Mouse (Mus musculus) ovary, adult 18-20 months (tissue): ENCODE results near the gene Rps13.
"Not testable (repeated sequence)": the region's sequence is repeated elsewhere in the genome, so short reads cannot be mapped to it uniquely, and the experiment has no call there.

Source experiments
- DNase-seq: peaks from one replicate; pipeline ENCODE4 v3.0.0; 2022; ENCODE audit warnings: low spot score, mixed read lengths

Rps13 gene

DNA sequence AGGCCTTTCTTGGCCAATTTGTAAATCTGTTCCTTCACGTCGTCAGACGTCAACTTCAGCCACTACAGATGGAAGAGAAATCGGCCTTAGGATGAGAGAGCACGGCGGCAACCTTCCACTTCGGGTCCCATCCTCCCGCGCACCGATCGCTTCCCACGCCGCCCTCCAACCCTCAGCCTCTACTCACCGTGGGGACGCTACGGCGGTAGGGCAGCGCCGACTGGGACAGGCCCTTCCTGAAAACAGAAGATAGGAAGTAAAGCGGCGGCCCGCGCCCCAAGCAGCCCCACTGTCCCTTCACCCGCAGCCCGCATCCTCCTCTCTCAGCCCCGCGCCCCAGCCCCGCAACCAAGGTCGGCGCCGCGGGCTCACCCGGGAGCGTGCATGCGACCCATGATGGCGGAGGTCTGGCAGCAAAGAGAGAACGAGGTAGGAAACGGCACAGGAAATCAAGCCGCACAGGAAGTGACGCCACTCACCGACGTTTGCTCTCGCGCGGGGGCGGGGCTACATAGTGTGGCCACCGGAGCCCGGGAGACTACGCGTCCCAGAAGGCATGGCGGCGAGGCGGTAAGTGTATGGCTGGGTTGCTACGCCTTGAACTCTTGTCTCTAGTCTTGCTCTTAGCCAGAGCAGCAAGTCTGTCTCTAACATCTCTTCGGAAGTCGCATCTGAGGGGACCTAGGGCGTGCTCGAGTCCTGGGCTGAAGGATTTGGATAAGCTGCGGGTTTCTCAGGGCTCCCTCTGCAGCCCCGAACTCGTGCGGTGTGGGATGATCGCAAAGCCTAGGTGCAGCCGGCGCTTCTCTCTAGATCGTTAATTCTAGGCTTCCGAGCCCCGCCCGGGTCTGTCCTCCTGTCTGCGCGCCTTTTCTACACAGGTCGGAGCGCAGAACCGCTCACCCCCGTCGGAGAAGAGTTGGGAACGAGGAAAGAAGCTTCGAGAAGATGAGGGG lies at the start of gene Rps13:
TSS of gene Rps13 (minus strand) at position 483 of the 956 bp plus-strand sequence.
- DNase-seq, result peak; percentile 94

DNA sequence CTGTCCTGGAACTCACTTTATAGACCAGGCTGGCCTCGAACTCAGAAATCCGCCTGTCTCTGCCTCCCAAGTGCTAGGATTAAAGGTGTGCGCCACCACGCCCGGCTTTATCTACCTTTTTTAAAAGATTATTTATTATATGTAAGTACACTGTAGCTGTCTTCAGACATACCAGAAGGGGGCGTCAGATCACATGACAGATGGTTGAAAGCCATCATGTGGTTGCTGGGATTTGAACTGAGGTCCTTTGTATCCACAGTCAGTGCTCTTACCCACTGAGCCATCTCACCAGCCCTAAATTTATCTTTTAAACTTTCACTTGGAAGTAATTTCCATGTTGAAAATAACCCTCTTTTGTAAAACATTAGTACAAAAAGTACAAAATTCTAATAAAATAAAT lies 45.2 kb upstream of the Rps13 start:
- not testable (repeated sequence) for DNase-seq

DNA sequence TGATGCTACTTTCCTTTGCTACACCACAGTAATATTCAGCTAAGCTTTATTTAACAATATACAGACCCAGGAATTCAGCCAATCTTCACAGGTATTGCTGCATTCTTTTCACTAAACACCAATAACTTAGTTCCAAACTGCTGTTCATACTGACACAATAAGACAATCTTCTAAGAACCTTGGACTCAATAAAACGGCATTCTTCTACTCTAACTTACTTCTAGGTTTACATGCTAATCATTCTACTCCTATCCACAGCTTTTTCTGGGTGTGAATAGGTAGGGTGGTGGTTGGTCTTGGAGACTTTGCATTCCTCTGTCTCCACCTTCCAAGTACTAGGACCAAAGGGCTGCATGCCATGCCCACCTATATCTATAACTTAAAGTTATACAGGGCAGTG lies 40.3 kb upstream of the Rps13 start:
- DNase-seq, result no peak

DNA sequence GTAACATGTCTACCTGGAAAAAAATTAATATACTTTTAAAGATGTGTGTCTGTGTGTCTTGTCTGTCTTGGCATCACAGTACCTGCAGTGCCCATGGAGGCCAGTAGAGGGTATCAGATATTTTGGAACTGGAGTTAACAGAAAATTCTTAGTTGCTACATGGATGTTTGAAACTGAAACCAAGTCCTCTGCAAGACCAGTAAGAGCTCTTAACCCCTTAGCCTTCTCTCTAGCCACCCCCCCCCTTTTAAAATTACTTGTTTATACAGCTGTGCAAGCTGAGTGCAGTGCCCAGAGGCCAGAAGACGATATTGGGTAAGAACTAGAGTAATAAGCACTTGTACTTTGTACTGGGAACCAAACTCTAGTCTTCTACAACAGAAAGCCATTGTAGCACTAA lies 2.2 kb upstream of the Rps13 start:
- peak; percentile 7 for DNase-seq

DNA sequence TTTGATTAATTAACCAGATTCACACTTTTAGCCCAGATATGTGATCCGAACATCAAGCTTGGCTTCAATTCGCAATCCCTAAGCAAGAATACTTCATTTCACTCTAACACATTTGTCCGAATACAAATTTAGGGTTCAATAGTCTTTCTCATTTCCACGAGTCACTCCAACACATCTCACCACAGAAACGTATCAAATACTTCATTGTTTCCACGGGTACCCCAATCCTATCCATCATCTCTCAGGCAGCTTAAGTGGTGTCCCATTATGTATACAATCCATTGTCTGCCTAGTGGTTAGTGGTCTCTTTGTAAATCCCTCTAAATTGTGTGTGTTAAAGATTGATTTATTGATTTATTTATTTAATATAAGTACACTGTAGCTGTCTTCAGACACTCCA lies 1.1 kb upstream of the Rps13 start:
- no peak for DNase-seq

DNA sequence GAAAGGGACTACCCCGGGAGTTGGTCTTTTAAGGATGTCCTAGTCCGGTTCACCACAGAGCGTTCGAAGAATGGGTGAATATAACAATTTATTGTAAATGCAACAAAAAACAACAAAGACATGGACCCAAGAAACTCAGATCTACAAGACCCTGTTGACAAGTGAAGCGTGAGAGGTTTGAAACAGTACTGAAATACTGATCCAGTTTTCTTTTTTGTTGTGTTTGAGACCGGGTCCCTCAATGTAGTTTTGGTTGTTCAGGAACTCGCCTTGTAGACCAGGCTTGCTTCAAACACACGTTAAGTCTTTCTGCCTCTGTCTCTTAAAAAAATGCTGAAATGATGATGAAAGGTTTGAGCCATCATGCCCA lies 659 bp upstream of the Rps13 start:
- no peak for DNase-seq

DNA sequence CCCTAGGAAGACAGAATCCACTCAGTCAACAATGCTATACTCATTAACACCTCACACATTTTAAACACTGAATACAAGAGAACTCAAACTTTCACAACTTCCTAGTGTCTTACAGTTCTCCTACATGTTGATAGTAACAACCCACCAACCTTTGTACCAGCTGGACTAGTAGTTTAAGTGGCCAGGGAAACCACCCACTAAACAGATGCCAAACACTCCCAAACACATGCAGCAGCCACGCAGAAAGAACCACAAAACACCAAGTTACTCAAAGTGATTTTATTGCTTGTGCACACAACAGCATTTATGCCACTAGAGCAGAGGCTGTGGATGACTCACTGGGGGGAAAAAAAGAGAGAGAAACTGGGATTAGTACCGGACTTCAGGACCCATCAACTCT lies 2.7 kb downstream of the Rps13 start:
- no peak for DNase-seq

DNA sequence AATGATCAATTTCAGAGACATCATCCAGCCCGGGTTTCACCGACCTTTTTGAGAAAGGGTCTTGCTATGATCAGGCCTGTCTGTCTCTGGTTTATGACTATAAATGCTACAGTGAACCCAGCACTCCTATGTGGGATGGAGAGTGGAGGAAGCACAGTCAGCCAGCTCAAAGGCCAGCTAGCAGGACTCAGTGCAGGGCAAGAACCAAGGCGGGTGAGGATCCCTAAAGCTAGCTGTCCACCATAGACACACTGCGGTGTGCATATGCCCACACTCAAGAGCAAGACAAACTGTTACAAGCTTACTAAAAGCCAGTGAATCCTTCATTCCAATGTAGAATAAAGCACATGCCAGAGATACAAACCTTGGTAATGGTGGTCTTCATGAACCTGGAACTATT lies 4.1 kb downstream of the Rps13 start:
- DNase-seq, result no peak

DNA sequence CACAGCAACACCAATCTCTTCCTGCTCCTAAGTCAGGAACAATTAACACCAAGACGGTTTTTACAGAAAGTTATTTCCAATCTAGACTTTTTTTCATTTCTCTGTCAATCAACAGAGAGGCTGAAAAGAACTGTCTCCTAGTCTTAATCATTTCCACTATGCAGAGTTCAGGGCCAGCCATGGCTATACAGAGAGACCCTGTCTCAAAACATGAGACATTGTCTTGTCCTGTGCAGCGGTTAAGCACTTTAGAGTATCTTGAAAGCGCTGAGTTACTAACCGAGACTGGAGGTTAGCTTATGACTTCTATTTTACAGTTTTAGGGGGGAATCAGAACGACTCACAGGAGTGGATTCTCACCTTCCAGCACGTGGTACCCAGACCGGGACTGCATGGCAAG lies 5.2 kb downstream of the Rps13 start:
- DNase-seq, result no peak

DNA sequence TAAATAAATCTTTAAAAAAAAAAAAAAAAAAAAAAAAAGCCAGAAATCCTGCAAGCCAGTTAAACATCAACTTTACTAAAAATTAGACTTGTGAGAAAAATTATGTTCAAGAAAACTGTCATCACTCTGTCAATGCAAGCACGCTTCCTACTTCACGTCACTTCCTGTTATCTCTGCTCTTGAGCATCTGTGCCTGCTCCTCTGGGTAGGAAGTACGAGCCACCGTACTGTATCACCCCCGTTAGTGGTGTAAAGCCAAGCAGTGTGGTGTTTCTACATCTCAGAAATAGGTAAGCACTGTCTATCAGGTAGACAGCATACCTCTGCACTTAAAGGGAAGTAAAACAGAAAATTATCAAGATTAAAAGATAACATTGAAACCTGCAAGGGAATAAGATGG lies 6.1 kb downstream of the Rps13 start:
- DNase-seq, result no peak

DNA sequence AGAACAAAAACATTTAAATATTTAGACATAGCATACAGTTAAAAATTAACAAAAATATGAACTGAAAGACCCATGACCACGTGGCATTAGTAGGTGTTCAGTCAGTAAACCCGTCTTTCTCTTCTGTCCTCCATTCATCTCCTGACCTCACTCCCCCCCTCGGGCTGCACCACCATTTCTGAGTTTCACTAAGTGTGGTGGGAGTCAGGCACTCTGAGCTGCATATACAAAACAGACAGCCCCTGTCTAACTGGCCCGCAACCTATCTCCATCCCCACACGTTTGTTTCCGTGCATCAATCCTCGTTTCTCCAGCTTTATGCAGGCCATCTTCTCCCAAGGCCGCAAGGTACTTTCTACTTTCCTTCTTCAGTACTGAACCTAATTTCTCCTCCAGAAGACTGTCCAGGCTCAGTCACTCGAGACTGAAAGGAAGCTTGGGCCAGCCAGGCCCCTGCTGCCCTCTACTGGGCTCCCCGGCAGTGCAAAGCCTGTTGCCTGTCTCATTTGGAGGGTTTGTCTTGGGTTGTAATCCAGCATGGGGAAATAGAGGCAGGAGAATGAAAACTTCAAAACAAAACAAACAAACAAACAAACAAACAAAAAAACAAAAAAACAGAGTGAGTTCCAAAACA lies 10.5 kb downstream of the Rps13 start:
- peak; percentile 42 for DNase-seq

DNA sequence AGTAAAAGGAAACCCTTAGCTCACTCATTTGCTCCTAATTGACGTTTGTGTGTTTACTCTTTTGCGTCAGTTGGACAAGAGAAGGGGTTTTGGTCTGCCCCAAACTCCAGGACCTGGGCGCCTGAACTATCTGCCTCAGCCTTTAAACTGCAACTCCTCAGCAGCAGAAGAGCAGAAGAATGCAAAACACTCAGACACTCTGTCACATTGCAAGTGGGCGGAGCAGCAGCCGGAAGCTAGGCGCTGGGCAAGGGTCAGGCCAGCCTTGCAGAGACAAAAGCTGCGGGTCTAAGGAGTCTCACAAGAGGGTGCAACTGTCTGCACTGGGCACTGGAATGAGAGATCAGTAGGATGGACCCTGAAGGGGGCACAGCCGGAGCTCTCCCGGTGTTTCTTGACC lies 24.5 kb downstream of the Rps13 start:
- no peak for DNase-seq

DNA sequence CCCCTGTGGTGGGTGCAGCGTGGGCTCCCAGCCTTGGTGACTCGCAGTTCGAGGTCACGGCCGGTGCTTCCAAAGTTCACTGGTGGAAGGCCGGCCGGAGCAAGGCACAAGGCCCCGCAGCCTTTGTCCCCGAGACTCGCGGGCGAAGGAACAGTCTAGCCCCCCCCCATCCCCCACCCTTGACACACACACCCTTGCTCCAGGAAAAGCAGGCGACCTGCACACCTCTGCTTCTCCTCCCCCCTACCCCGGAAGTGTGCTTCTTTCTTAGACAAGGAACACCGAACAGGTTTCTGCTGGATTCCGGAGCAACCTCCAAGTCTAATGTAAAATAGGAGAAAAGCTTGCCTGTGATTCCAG lies 25.4 kb downstream of the Rps13 start:
- no peak for DNase-seq

DNA sequence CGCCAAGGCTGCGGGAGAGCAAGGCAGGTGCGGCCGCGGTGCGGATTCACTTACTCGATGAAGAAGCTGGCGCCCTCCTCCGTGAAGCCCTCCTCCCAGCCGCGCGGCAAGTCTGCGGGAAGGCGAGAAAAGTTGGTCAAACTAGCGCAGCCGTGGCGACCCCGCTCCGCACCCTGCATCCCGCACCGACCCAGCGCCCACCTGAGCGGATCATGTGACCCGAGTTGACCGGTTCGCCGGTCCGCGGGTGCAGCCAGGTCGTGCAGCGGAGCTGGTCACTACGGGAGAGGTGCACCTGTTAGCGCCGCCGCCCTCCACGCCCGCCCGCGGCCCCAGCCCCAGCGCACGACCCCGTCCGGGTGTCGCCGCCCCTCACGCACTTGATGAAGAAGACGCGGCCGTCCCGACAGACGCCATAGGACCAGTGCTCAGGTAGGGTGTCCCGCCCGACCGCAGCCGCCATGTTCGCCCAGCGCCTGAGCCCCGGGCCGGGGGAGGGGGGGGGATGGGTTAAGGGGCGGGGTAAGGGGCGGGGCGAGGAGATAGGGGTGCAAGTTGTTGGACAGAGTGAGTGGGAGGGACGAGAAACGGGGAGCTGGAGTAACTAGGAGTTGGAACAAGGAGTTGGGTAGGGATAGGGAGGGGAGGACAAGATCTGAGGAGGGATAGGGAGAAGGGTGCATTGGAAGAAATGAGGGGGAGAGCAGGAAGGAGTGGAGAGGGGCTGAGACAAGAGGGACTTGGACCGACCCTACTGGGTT lies 25.9 kb downstream of the Rps13 start, which contains the start of gene Plekha7:
TSS of gene Plekha7 (minus strand) at position 506 of the 761 bp plus-strand sequence.
- peak; percentile 69 for DNase-seq

DNA sequence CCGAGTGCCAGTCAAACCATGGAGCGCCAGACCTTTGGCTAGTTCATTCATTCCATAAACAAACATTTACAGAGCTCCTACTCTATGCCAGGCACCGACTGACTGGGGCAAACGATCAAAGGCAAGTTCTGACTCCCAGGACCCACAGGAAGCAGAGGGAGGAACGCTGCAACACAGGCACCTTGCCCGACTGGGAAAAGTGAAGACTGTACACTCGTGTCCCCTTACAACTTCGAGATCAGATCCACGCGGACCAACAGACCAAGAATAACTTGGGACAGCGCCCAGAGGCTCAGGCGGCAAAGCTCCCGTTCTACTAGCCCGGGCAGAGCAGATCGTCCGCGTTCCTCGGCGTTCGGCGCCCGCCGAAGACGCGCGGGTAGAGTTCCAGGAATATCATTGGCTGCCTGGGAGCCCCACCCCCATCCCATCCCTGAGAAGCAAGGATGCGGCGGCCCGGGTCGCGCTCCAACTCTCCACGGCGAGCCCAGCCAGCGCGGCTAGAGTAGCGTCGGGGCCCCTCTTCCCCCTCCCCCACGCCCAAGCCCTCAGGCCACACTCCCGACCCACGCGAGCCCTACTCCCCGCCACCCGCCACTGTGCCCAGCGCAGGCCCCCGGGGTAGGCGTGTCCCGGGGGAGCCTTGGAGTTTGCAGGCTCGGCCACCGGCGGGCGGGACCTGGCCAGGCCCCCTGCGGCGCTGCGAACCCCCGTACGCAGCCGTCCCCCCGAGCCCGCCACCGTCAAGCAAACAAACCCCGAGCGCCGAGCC lies 26.7 kb downstream of the Rps13 start:
- peak; percentile 71 for DNase-seq

DNA sequence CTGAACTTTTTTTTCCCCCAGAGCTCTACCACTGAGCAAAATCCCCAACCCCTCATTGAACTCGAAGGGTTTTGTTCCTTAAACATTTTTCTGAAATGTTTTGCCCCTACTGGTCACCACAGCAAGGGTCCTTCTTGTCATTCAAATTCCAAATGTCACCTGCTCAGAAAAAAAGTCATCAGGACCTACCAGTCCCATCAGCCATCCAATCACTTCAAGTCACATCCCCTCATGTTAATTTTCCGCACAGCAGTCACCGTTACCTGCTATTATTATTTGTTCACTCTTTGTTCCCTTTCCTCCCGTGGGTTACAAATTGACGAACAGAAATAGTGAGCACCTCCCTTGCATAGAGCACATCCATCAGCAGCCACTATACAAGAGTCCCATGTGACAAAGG lies 27.4 kb downstream of the Rps13 start:
- DNase-seq, result no peak

DNA sequence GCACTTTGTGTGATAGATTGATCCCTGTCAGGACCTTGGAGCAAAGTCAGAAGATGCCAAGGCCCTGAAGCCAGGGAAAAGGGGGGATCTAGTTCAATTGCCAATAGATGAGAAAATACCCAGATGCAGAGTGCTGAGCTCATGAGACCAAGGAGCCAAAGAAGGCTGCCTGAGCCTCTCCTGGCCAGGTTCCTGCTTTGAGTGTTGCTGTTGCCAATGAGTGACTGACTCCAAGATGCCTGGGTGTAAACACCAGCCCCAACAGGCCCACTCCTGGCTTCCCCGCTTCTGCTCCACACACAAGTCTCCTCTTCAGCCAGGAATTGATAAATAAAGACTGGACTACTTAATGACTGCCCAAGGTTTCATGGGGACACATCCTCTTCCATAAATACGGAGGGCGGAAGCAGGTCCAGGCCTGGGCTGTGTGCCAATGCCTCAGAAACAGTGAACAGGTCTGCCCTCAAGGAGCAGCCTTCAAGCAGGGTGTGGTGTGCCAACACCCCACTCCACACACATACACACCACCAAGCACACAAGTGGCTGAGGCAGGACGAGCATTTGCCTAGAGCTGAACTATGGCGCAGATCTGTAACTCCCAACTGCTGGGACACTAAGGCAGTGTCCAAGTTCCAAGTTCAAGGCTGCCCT lies 32.2 kb downstream of the Rps13 start:
- no peak for DNase-seq

DNA sequence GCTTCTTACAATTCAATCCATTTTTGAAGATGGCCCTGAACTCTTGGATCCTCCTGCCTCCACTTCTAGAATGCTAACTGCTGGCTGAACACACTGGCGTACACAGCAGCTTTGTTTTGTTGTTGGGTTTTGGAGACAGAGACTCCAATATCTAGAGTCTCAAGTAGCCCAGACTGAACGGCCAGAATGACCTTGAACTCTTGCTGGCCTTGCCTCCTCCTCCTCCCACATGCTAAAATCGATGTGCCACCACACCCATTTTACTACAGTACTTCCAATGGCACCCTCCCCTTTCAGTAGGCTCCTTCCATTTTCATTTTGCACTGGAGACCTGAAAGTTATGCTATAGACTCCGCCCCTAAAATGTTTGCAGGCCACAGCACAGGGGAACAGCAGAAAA lies 32.9 kb downstream of the Rps13 start:
- DNase-seq, result no peak

DNA sequence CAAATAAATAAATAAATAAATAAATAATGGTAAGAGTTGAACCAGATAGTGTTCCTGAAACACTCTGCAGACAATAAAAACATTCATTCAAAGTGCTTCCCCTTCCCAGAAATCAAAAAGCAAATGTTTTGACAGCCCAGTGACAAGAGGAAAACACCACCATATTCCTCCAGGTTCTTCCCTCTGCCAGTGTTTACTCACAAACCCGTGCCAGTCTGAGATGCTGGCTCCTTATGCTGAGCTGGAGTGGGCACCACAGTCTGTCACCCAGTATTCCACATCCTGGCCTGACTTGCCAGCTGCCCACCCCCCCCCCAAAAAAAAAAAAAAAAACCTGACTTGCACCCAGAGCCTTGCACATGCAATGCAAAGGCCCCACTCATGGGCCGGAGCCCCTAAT lies 35.1 kb downstream of the Rps13 start:
- DNase-seq, result no peak

DNA sequence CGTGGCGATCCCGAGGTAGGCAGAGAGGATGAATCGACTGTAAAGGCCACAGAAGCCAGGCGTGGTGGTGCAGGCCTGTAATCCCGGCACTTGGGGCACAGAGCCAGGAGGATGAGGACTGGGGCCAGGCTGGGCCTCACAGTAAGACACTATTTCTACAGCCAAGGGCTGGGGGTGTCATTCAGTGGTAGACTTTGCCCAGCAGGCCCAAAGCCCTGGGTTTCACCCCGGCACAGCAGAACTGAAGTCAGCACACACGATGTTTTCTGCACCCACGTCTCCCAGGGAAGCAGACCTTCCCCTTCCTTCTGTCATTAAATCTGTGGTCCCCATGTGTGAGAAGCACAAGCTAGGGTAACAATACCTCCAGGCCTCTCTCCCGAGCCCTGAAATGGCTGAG lies 35.6 kb downstream of the Rps13 start:
- DNase-seq, result no peak

DNA sequence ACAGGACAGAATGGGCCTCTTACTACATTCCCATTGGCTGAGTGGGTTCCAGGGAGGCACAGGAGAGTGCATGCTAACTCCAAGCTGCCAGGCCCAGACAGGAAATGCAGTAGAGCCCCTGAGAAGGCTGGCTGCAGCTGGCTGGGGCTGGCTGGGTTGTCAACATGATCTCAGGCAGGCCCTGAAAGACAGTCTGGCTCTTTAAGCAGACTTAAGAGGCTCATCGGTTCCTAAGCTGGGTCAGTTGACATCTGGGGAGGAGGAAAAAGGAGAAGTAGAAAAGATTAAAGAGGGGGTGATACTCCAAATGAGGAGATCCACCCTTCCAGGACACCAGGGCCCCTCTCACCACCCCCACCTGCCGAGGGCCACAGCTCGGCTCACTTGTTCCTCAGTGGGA lies 39.0 kb downstream of the Rps13 start:
- no peak for DNase-seq

DNA sequence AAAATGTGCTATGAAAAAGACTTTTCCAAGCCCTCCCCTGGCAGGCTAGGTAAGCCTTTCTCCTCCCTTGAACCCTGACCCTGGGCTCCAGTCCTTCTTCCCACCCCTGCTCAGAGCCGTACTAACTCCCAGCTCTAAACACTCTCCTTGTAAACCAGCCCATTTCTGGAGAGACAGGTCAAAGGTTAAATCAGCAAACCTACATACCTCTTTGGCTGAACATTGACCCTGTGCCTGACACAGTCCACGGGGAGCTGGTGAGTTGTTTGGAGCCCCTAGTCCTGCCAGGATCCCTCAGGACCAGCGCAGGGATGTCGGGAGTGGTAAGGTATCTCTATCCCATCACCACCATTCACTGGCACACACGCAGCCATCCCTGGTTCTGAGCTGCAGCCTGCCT lies 41.6 kb downstream of the Rps13 start:
- DNase-seq, result no peak
